ENCODE assay signal across 7 mouse cellular contexts in the genomic region with DNA sequence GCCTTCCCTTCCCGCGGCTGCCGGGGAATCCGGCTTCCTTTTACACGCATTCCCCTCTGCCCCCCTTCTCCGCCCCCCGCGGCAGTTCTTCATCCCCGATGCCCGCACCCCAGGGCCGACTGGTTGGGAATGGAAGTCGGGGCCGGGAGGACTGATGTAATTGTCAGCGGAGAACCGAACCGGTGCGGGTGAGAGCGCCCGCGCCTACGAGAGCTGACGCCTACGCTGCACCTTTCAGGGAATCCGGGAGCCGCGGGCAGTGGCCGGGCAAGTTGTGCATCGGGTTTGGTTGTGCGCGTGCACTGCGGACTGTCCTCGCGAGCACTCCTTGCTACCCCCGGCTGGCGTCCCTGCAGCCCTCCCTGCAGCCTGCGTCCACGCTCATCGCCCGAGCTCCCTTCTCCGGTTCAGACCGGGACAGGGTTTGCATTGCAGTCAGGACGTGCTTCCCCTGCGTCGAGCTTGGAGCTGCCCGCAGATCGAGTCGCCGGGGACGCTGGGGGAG. TPM values are rescaled to one million over a fixed set of nuclear protein-coding genes. Genes with fewer than 3 reads are reported as not detected.
DNase-seq lines count a peak whose midpoint lies in the region; ATAC-seq and TF ChIP-seq lines count a peak whose summit lies in the region.

No protein-coding gene starts in this region.

- intact Hi-C loops in gastrocnemius, adult 2 months (cut with DNase I) = loop anchor here (2.0 kb wide), 1 partner anchor 134 kb away; no protein-coding TSS in a partner anchor

- DNase-seq in adrenal gland, adult 18-20 months (ENCODE audit: low spot score in 2 of 2) = peak; percentile 53 to 72
- peak; percentile 80 to 82 for DNase-seq in cerebellum, postnatal 36 days
- peak; percentile 86 for DNase-seq in gastrocnemius, adult 2 months
- DNase-seq in layer of hippocampus, postnatal 36 days = peak; percentile 72 to 73
- peak; percentile 52 for DNase-seq in lung, postnatal 14 days
- peak; percentile 67 to 76 for DNase-seq in right cerebral cortex, adult 2 months (ENCODE audit: low spot score in 2 of 2)

- WGBS in hindbrain, embryonic 15.5 days = under 1% methylated on average over 49 of the region's 49 CpGs

- ATAC-seq in hindbrain, embryonic 15.5 days (ENCODE audit: low FRiP score, low read depth) = peak; percentile 57

- peak overlapping the region; percentile 100 for H3K9ac ChIP-seq in hindbrain, embryonic 15.5 days

- peaks cover 13% of the 10 kb centered on the region for H3K4me1 ChIP-seq in hindbrain, embryonic 15.5 days (replicated peaks)

- H3K27ac ChIP-seq in gastrocnemius, adult 2 months = peak overlapping the region; percentile 94
- H3K27ac ChIP-seq in hindbrain, embryonic 15.5 days (replicated peaks) = peak overlapping the region; percentile 96

- no peaks in the 10 kb centered on the region; the same call in 1 of the 2 replicates for H3K36me3 ChIP-seq in hindbrain, embryonic 15.5 days

- no peak for TF ChIP-seq CTCF in gastrocnemius, adult 2 months (IDR thresholded peaks at IDR 0.05)

- no peaks in the 10 kb centered on the region for H3K27me3 ChIP-seq in hindbrain, embryonic 15.5 days

- no peaks in the 10 kb centered on the region for H3K9me3 ChIP-seq in hindbrain, embryonic 15.5 days

- peak overlapping the region; percentile 92 for H3K4me2 ChIP-seq in hindbrain, embryonic 15.5 days

- H3K4me3 ChIP-seq in gastrocnemius, adult 2 months = peak overlapping the region; percentile 98
- peak overlapping the region; percentile 100 for H3K4me3 ChIP-seq in hindbrain, embryonic 15.5 days

RNA-seq across cellular contexts. Expression of gene Osbpl6, which starts 0.7 kb away (rescaled TPM):
- 10 to 100 TPM; 23.6 to 34.9 TPM for total RNA-seq in adrenal gland, adult 18-20 months (2021)
- total RNA-seq in gastrocnemius, adult 2 months (2021) = 10 to 100 TPM; 35.9 to 44.0 TPM
- polyA plus RNA-seq in hindbrain, embryonic 15.5 days (2015; fragmentation: Nextera tagmentation; extraction: Ambion mirVana) = 27.2 and 28.0 TPM in 2 replicates
- 10 to 100 TPM; 65.8 to 74.5 TPM for total RNA-seq in layer of hippocampus, postnatal 36 days (2021)

RNA-seq across cellular contexts. Expression of gene Rbm45, which starts 37.2 kb away (rescaled TPM):
- total RNA-seq in adrenal gland, adult 18-20 months (2021) = 10 to 100 TPM; 31.2 to 39.7 TPM
- total RNA-seq in gastrocnemius, adult 2 months (2021) = 10 to 100 TPM in 1 of 2 experiments, 1 to 10 TPM in 1; 9.4 to 11.4 TPM
- 16.5 and 19.0 TPM in 2 replicates for polyA plus RNA-seq in hindbrain, embryonic 15.5 days (2015; fragmentation: Nextera tagmentation; extraction: Ambion mirVana)
- total RNA-seq in layer of hippocampus, postnatal 36 days (2021) = 10 to 100 TPM; 44.4 to 44.6 TPM

RNA-seq across cellular contexts. Expression of gene Cyct, which starts 46.7 kb away (rescaled TPM):
- not detected for total RNA-seq in adrenal gland, adult 18-20 months (2021)
- total RNA-seq in gastrocnemius, adult 2 months (2021) = not detected
- 0.26 TPM in 1 of 2 replicates, not detected in the other for polyA plus RNA-seq in hindbrain, embryonic 15.5 days (2015; fragmentation: Nextera tagmentation; extraction: Ambion mirVana)
- total RNA-seq in layer of hippocampus, postnatal 36 days (2021) = not detected

Comparison
In these comparisons a context has a peak if more than half of its experiments do, and no peak if none do; other contexts are left out.
1. Peak in every context shown above with its lines: DNase-seq, ATAC-seq, H3K4me3 ChIP-seq and H3K27ac ChIP-seq.